Mouse (Mus musculus) retina, postnatal 1 day (tissue): Measurements from ENCODE around the gene Tsx.
"Not testable (repeated sequence)": the region's sequence is repeated elsewhere in the genome, so short reads cannot be mapped to it uniquely, and the experiment has no call there.

Source experiments
- DNase-seq: peaks from one replicate; pipeline ENCODE4 v3.0.0-alpha.2; 2012

The Tsx gene

DNA sequence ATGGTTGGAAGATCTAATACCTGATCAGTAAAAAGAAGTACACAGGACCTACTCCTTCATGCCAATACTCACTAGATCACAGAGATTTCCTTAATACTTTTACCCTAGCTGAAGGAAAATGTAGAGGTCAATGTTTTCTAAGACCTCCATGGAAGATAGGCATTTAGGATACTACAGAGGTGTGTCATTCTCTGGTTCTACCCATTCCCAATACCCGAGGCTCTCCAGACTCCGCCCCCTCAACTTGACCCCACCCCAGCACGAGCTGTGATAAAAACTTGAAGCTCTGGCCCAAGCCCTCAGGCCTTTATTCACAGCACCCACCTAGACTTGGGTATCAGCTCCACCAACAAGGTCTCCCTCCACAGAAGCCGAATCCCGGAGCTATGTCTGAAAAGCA, at the start of gene Tsx:
Gene Tsx (plus strand): TSS at position 301 of the 400 bp plus-strand sequence.
- no peak for DNase-seq

DNA sequence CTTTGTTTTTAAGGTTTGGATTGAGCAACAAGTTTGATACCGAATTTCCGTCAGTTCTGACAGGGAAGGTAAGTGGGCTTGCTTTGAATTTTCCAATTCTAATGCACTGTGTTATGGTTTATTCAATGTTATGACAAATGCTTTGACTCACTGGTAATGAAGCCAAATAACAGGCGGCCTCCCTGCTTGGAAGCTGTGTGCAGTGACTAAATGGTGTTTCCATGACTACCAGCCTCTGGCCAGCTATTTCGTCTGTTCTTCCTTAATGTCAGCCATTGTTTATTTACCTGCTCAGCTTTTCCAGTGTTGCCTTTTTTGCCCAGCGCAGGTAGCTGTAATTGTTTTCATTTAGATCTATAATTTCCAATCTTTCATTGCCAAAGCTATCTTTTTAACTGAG, 48.1 kb upstream of the Tsx start:
- DNase-seq: no peak

DNA sequence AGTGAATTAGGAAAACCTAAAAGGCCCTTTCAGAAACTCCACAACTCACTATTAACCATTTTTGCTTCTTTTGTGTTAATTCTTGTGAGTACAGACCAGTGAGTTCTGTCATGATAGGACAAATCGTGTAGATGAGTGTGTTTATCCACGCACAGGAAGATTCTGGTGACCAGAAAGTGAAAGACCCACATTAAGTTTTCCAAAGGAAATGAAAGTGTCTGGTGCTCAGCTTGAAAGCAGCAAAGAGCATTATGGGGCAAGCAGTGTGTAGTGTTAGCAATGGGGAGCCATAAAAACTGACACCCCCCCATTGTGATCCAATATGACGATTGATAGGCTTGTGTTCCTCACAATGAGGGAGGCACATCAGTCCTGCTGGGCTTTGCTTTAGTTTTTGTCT, 45.6 kb upstream of the Tsx start:
- DNase-seq: no peak

DNA sequence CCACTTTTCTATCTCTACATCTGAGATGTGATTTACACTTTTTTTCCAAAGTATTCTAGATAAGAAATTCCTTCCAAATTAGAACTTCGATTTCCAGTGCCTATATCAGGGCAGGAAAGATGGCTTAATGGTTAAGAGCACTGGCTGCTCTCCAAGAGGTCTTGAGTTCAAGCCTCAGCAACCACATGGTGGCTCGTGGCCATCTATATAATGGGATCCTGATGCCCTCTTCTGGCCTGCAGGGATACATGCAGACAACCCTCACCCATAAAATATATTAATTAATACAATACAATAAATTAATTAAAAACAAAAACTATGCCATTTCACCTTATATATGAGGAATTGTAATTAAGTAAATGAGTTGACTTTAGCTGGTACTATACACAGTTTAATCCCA, 43.0 kb upstream of the Tsx start:
- no peak for DNase-seq

DNA sequence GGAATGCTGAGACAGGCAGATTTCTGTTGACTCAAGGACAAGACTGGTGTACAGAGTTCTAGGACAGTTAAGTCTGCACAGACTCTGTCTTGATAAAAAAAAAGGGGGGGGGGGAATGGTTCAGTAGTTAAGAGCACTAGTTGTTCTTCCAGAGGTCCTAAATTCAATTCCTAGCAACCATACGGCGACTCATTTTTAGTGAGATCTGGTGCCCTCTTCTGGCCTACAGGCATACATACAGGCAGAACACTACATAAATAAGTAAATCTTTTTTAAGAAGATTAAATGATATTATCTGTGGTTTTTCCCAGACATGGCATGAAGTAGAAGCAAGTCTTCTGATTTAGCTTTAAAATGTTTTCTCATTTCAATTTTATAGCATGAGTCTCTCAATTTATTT, 42.6 kb upstream of the Tsx start:
- DNase-seq: peak; percentile 46

GRCm38 (mm10) chrX:103374250-103374649, 40.0 kb upstream of the Tsx start:
- peak; percentile 34 for DNase-seq

DNA sequence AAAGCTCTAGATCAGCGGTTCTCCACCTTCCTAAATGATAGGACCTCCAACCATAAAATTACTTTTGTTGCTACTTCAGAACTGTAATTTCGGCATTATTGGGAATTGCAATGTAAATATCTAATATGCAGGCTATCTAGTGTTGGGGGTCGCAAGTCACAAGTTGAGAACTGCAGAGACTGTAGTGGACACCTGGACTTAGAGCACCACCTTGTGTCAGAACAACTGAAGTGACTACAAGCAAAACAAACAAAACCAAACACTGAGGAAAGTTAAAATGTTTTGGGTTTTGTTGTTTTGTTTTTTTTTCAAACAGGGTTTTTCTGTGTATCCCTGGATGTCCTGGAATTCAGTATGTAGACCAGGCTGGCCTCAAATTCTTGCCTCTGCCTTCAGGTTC, 29.7 kb upstream of the Tsx start:
- DNase-seq: no peak

DNA sequence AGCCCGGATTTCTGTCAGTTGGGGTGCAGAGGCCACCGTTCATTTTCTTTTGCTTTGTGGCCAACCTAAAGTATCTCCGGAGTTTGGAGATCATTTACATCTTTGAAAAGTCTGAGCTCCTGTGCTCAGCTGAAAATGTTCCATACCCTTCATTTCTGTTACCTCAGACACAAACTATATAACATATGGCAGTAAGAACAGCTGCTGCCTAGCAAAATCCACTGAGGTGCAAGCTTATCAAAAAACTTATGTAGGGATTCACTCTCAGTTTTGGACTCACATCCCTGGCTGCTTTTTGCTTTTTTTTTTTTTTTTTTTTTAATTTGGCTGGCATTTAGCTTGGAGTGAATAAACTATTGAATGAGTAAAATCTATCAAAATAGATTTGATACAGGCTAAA, 26.1 kb upstream of the Tsx start:
- no peak for DNase-seq

DNA sequence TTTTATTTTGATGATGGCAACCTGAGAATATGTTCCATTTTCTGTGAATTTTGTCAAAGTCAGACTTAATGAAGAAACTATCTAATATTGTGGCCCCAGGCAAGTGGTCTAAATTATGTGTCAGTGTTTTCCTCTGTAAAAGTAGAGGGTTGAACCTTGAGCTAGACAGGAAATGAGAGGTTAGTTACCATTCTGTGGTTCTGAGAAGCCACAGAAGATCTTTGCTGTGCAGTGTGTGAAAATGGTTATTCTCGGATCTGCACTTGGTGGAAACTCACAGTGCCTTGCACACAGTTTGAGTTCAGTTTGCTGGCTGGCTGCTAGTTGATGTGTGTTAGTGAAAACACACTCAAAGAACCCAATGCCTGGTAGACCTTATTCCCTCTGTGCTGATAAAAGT, 20.4 kb upstream of the Tsx start:
- DNase-seq: no peak

GRCm38 (mm10) chrX:103405021-103405420, 9.2 kb upstream of the Tsx start:
- DNase-seq: peak; percentile 17

DNA sequence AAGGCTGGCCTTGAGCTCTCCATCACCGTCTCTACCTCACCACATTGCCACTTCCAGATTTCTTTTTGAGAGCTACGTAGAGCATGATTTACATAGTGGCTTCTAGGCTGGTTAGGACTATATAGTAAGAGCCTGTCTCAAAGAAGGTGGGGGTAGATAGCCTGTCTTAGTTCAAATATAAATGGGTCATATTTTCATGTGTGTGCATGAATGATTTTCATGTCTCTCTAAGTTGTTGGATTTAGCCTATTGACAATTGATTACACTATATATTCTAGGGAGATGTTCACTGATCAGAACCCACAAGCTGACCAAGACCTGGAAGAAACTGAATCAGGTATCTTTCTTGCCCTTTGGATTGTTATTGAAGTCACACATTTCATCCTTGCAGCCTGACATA, 7.4 kb downstream of the Tsx start, which contains the start of gene Gm26992:
Gene Gm26992 (plus strand): TSS at position 301 of the 400 bp plus-strand sequence.
- no peak for DNase-seq

DNA sequence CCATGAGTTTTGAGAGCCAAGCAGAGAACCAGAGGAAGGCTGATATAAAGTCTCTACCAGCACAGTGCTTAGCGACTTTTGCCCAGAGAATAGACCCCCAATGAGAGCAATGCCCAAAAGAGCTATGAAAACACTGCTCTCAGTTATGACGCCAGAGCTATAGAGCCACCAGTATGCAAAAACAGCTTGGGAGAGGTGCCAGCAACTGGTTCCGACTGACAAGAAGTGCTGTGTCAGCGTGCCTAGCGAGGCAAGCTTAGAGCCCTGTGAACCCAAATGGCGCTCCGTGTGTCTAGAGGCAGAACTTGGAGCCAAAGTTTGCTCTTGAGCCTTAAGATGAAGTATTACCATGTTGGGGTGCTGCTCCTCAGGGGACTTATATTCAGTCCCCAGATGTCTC, 13.4 kb downstream of the Tsx start:
- DNase-seq: no peak

- DNase-seq: no peak
Measured at GRCm38 (mm10) chrX:103432293-103432692, 18.0 kb downstream of the Tsx start.

DNA sequence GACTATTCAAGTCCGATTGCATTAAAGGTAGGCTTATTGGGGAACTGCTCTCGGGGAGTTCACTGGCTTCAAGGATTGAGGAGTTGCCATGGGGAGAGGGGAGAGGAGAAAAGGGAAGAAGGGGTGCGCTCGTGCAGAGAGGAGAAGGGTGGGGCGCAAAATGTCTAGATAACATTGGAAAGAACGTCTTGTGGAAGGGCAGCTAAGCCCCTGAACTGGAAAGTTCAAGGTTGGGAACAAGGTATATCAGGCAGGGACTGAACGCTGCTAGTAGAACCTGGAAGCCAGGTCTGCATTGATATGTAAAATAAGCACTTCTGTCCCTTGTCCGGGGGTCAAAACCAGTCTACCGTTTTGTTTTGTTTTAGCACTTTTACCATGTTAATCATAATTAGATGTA, 23.8 kb downstream of the Tsx start:
- DNase-seq: no peak

DNA sequence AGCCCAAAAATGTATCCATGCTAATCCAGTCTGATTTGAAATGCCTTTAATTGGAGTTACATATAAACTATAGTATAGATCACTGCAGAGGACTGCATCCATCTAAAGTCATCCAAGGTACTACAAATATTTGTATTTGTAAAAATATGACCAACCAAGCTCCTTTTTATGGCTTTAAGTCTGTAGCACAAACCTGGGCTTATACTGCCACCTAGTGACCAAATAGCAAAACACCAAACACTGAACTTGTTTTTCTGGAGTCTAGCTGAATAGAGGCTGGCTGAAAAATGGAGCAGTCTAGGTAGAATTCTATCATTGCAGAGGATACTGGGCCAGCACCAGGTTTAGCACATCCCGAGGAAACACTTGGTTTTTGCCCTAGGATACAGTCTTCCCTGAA, 26.5 kb downstream of the Tsx start:
- DNase-seq: peak; percentile 79

GRCm38 (mm10) chrX:103443755-103444154, 29.5 kb downstream of the Tsx start:
- DNase-seq: peak; percentile 75

- peak; percentile 46 for DNase-seq
Measured at GRCm38 (mm10) chrX:103447539-103448169, 33.4 kb downstream of the Tsx start.

DNA sequence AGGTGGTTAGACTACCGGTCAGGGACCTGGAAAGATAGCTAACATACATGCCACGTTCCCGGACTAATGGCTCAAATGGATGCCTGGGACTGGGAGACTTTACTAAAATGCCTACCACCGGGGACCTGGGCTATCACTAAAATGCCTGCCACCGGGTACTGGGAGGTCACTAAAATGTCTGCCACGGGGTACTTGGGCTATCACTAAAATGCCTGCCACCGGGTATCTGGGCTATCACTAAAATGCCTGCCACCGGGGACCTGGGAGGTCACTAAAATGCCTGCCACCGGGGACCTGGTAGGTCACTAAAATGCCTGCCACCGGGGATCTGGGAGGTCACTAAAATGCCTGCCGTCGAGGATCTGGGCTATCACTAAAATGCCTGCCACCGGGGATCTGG, 34.2 kb downstream of the Tsx start:
- DNase-seq: not testable (repeated sequence)

GRCm38 (mm10) chrX:103448943-103449722, 34.9 kb downstream of the Tsx start:
- DNase-seq: not testable (repeated sequence)

DNA sequence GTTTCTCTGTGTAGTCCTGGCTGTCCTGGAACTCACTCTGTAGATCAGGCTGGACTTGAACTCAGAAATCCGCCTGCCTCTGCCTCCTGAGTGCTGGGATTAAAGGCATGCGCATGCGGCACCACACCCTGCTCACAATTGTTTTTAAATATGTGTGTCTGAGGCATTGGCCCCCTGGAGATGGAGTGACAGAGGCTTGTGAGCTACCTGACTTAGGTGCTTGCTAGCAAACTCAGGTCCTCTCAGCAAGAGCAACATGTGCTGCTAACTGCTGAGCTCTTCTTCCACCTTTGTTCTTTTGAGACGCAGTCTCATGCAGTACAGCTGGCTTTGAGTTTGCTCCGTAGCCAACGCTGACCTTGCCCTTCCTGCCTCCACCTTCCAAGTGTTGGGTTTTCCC, 38.5 kb downstream of the Tsx start:
- DNase-seq: no peak

DNA sequence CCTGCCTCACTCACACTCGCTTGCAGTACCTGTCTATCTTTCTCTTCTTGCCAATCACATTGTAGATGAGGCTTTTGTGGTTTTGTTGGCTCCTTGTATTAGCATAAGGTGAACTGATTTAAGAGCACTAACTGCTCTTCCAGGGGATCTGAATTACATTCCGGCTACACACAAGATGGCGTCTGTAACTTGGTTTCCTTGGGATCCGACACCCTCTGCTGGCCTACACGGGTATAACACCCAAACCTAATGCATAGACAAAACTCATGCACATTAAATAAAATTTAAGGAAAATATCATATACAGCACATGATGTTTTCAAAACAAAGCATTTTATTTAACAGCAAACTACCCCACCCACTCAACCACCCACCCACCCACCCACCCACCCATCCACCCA, 45.8 kb downstream of the Tsx start:
- no peak for DNase-seq

- DNase-seq: no peak
Measured at GRCm38 (mm10) chrX:103468998-103469397, 54.7 kb downstream of the Tsx start.

GRCm38 (mm10) chrX:103472346-103472745, 58.1 kb downstream of the Tsx start:
- DNase-seq: no peak
